Mouse (Mus musculus) megakaryocyte, embryonic 14.5 days (primary cell): Measurements from ENCODE around the gene Mgat2.

Experiments used
- FLI1 ChIP-seq: IDR thresholded peaks from 2 replicates; pipeline ENCODE4 v1.6.1; 2012; ENCODE audit warnings: low read length, inconsistent platforms, mixed read lengths
- GATA1 ChIP-seq: IDR thresholded peaks from 3 replicates; pipeline ENCODE4 v1.6.1; 2012; ENCODE audit warnings: mixed read lengths, low read length, inconsistent platforms, borderline replicate concordance

DNA sequence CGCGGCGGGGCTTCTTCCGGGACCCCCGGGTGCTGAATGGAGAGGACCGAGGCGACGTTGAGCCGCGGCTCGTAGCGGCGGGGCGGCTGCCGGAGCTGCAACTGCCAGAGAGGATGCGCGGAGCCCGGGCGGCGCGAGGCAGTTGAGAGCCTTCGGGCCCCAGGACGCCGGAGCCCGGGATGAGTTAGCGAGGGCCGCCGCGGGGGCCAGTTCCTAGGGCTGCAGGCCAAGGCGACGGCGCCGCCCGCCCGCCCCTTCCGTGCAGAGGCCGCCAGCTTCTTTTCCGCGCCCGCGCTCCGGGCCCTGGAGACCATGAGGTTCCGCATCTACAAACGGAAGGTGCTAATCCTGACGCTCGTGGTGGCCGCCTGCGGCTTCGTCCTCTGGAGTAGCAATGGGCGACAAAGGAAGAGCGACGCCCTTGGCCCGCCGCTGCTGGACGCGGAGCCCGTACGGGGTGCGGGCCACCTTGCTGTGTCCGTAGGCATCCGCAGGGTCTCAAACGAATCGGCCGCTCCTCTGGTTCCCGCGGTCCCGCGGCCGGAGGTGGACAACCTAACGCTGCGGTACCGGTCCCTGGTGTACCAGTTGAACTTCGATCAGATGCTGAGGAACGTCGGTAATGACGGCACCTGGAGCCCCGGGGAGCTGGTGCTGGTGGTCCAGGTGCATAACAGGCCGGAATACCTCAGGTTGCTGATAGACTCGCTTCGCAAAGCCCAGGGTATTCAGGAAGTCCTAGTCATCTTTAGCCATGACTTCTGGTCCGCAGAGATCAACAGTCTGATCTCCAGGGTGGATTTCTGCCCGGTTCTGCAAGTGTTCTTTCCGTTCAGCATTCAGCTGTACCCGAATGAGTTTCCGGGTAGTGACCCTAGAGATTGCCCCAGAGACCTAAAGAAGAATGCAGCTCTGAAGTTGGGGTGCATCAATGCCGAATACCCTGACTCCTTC lies 662 bp downstream of the Mgat2 start:
- TF ChIP-seq GATA1 (no peak), FLI1 (no peak)
